Mouse (Mus musculus) lung, embryonic 16.5 days (tissue): ENCODE data around the gene Olfr1124. TPM values are rescaled to one million over a fixed set of nuclear protein-coding genes. Genes with fewer than 3 reads are reported as not detected.
"Not testable (repeated sequence)": the region's sequence is repeated elsewhere in the genome, so short reads cannot be mapped to it uniquely, and the experiment has no call there.

Experiments
- ATAC-seq: fragments of 200-750 bp; cut with Nextera tagmentation; 2 replicates; pipeline ENCODE4 v1.8.0; 2017; ENCODE audit warnings: low read depth, mild to moderate bottlenecking, moderate library complexity
- H3K27ac ChIP-seq: fragments of 300-500 bp; sonication (generic); 2 replicates; pipeline ENCODE4 v1.5.1; 2014; ENCODE audit warnings: mild to moderate bottlenecking, control low read depth, low read length
- H3K27me3 ChIP-seq: fragments of 300-500 bp; sonication (generic); 2 replicates; pipeline ENCODE4 v1.6.1; 2014; ENCODE audit warnings: low read depth, low read length, mixed read lengths; ENCODE audit not compliant: control insufficient read depth, insufficient read depth
- H3K36me3 ChIP-seq: fragments of 300-500 bp; sonication (generic); 2 replicates; pipeline ENCODE4 v1.6.1; 2014; ENCODE audit warnings: low read length; ENCODE audit not compliant: control insufficient read depth, insufficient read depth
- H3K4me1 ChIP-seq: fragments of 300-500 bp; sonication (generic); replicated peaks from 2 replicates; pipeline ENCODE4 v1.6.1; 2014; ENCODE audit warnings: low read length, mixed read lengths; ENCODE audit not compliant: control insufficient read depth, insufficient read depth
- H3K4me2 ChIP-seq: fragments of 300-500 bp; sonication (generic); 2 replicates; pipeline ENCODE4 v1.6.1; 2014; ENCODE audit warnings: low read depth, low read length, control low read depth
- H3K4me3 ChIP-seq: fragments of 300-500 bp; sonication (generic); 2 replicates; pipeline ENCODE4 v1.5.1; 2014; ENCODE audit warnings: mild to moderate bottlenecking, low read length, control low read depth
- H3K9ac ChIP-seq: fragments of 300-500 bp; sonication (generic); 2 replicates; pipeline ENCODE4 v1.6.1; 2014; ENCODE audit warnings: low read length, control low read depth
- H3K9me3 ChIP-seq: fragments of 300-500 bp; sonication (generic); 2 replicates; pipeline ENCODE4 v1.6.1; 2016; ENCODE audit warnings: low read length; ENCODE audit not compliant: control insufficient read depth
- whole genome bisulfite sequencing: fragments of 180-500 bp; shearing (Covaris S2); extraction: QIAGEN DNeasy Blood & Tissue Kit; methylation state at CpG from one replicate; pipeline ENCODE4 v1.1.7; 2014; 5-methylcytosine and 5-hydroxymethylcytosine counted together
- polyA plus RNA-seq: library from polyadenylated mRNA; unstranded; fragments of >200 nt; fragmentation: Nextera tagmentation; extraction: Ambion mirVana; gene quantifications from 2 replicates; pipeline ENCODE4 v1.2.1, GENCODE M21; 2015

Olfr1124 gene
- polyA plus RNA-seq: 0.06 TPM in 1 of 2 replicates, not detected in the other

GRCm38 (mm10) chr2:87429975-87430374, at the start of gene Olfr1124:
Olfr1124 (plus strand) TSS chr2:87430275.
- H3K9me3 ChIP-seq: no peaks in the 10 kb centered on the region
- no peaks in the 10 kb centered on the region for H3K36me3 ChIP-seq
- no peak within 1 kb of the TSS for H3K9ac ChIP-seq
- H3K4me1 ChIP-seq: no peaks in the 10 kb centered on the region
- no peak for ATAC-seq
- H3K27me3 ChIP-seq: no peaks in the 10 kb centered on the region
- no peak within 1 kb of the TSS for H3K4me3 ChIP-seq
- 91% methylated on average over 1 of the region's 1 CpGs for WGBS
- no peak within 1 kb of the TSS for H3K4me2 ChIP-seq
- H3K27ac ChIP-seq: no peak within 1 kb of the TSS

DNA sequence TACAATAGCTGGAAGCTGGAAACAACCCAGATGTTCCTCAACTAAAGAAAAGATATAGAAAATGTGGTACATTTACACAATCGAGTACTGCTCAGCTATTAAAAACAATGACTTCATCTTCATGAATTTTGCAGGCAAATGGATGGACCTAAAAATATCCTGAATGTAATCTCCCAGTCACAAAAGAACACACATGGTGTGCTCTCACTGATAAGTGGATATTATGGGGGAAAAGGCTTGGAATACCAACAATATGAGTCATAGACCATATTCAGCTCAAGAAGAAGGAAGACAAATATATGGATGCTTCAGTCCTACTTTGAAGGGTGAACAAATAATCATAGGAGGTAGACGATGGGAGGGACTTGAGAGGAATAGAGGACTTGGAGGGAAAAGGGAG, 46.1 kb upstream of the Olfr1124 start:
- no peak for ATAC-seq
- no peaks in the 10 kb centered on the region; the same call in 1 of the 2 replicates for H3K9me3 ChIP-seq
- no peak overlapping the region for H3K27ac ChIP-seq
- no peak overlapping the region for H3K9ac ChIP-seq
- no peak overlapping the region for H3K4me2 ChIP-seq
- no peak overlapping the region for H3K4me3 ChIP-seq
- H3K4me1 ChIP-seq: no peaks in the 10 kb centered on the region
- H3K36me3 ChIP-seq: no peaks in the 10 kb centered on the region
- WGBS: 59% methylated on average over 2 of the region's 2 CpGs
- no peaks in the 10 kb centered on the region for H3K27me3 ChIP-seq

- 78% methylated on average over 2 of the region's 2 CpGs for WGBS
Measured at GRCm38 (mm10) chr2:87385549-87385948, 44.5 kb upstream of the Olfr1124 start, which contains the start of gene Olfr1122. Olfr1122 (plus strand) TSS chr2:87385849.

DNA sequence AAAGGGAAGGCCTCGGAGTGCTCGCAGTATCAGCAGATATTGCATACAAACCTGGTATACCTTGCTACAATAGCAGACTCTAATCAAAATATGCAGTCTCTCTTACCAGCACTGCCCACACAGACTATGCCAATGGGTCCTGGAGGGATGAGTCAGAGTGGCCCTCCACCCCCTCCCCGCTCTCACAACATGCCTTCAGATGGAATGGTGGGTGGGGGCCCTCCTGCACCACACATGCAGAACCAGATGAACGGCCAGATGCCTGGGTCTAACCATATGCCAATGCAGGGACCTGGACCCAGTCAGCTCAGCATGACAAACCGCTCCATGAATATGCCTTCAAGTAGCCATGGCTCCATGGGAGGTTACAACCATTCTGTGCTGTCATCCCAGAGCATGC, 36.5 kb upstream of the Olfr1124 start:
- not testable (repeated sequence) for H3K36me3 ChIP-seq, H3K9me3 ChIP-seq, H3K27ac ChIP-seq, H3K4me2 ChIP-seq, H3K4me1 ChIP-seq, ATAC-seq, H3K4me3 ChIP-seq, H3K27me3 ChIP-seq, H3K9ac ChIP-seq
- 92% methylated on average over 5 of the region's 5 CpGs for WGBS

More at GRCm38 (mm10) chr2:87385549-87385948, 44.5 kb upstream of the Olfr1124 start, which contains the start of gene Olfr1122:
- no peak for ATAC-seq
- Histone ChIP-seq H3K36me3 (no peaks in the 10 kb centered on the region), H3K9me3 (no peaks in the 10 kb centered on the region; the same call in 1 of the 2 replicates), H3K27me3 (no peaks in the 10 kb centered on the region), H3K9ac (no peak within 1 kb of the TSS), H3K4me1 (no peaks in the 10 kb centered on the region), H3K4me3 (no peak within 1 kb of the TSS), H3K27ac (no peak within 1 kb of the TSS), H3K4me2 (no peak within 1 kb of the TSS)

GRCm38 (mm10) chr2:87394686-87395085, 35.4 kb upstream of the Olfr1124 start:
- not testable (repeated sequence) for H3K27me3 ChIP-seq, H3K9me3 ChIP-seq, H3K4me3 ChIP-seq, H3K4me2 ChIP-seq, ATAC-seq, H3K4me1 ChIP-seq, H3K36me3 ChIP-seq, H3K27ac ChIP-seq, H3K9ac ChIP-seq
- 70% methylated on average over 7 of the region's 7 CpGs for WGBS

DNA sequence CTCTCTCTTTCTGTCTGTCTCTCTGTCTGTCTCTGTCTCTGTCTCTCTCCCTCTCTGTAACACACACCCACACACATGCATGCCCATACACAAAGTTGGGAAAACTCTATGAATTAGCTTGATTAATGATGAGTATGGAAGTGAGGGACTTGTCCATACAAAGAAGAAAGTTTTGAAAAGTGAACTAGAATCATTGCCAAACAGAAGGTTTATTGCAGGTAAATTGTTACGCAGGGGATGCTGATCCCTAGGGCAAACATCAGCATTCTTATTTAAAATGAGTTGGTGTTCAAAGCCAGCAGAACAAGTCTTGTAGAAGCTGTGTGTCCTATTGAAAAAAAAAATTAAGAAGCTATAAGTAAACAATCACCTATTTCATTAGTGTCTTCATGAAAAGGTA, 13.7 kb upstream of the Olfr1124 start, which contains the start of gene Olfr1123:
Olfr1123 (plus strand) TSS at position 301 of the 400 bp plus-strand sequence.
- no peak for ATAC-seq

DNA sequence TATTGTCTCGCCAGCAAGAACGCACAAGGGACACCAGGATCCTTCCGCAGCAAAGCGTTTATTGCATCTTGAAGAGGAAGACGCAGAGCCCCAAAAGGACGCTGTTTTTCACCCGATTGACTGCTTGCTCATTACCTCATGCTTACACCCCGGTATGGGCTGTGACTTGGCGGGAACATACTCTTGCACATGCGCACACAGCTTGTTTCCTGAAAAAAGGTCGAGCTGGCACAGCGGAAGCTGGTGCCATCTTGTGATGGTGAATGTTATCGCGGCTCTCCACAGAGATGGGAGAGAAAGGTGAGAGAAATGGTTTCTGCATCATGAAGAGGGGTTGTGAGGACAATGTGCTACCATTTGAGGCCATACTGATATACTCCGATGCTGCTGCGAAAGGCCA, 7.7 kb downstream of the Olfr1124 start:
- H3K4me2 ChIP-seq: no peak overlapping the region
- no peak overlapping the region for H3K4me3 ChIP-seq
- H3K4me1 ChIP-seq: no peaks in the 10 kb centered on the region
- H3K9ac ChIP-seq: no peak overlapping the region
- 86% methylated on average over 16 of the region's 16 CpGs for WGBS
- H3K9me3 ChIP-seq: no peaks in the 10 kb centered on the region
- H3K27me3 ChIP-seq: no peaks in the 10 kb centered on the region
- ATAC-seq: no peak
- no peaks in the 10 kb centered on the region for H3K36me3 ChIP-seq
- H3K27ac ChIP-seq: no peak overlapping the region

More for the DNA sequence above, 13.7 kb upstream of the Olfr1124 start, which contains the start of gene Olfr1123:
- no peak within 1 kb of the TSS for H3K27ac ChIP-seq
- 86% methylated on average over 1 of the region's 1 CpGs for WGBS
- H3K36me3 ChIP-seq: no peaks in the 10 kb centered on the region
- H3K4me1 ChIP-seq: no peaks in the 10 kb centered on the region
- H3K27me3 ChIP-seq: no peaks in the 10 kb centered on the region
- no peak within 1 kb of the TSS for H3K4me3 ChIP-seq
- H3K4me2 ChIP-seq: no peak within 1 kb of the TSS
- no peaks in the 10 kb centered on the region for H3K9me3 ChIP-seq
- no peak within 1 kb of the TSS for H3K9ac ChIP-seq

DNA sequence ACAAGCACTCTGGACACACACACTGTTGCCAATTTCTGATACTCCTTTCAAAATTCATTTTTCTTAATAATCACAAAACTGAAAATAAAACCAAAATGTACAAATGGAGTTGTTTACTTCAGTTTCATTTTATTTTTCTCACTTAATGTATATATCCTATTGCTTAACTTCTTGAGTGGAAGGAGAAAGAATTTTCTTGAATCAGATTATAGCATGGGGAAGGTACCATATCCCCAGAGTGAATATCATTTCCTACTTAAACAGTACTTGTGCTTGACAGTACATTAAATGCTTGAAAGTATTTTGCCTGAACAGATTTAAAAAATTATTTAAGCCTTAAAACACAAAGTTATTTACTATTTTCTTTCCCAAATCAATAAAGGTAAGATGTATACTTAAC, 23.6 kb downstream of the Olfr1124 start, which contains the start of gene Olfr1126:
Olfr1126 (plus strand) TSS at position 301 of the 400 bp plus-strand sequence.
- H3K9me3 ChIP-seq: no peaks in the 10 kb centered on the region
- H3K4me2 ChIP-seq: no peak within 1 kb of the TSS
- H3K9ac ChIP-seq: no peak within 1 kb of the TSS
- H3K4me1 ChIP-seq: no peaks in the 10 kb centered on the region
- H3K36me3 ChIP-seq: no peaks in the 10 kb centered on the region
- no peak for ATAC-seq
- no peak within 1 kb of the TSS for H3K4me3 ChIP-seq
- no peaks in the 10 kb centered on the region for H3K27me3 ChIP-seq
- no peak within 1 kb of the TSS for H3K27ac ChIP-seq

DNA sequence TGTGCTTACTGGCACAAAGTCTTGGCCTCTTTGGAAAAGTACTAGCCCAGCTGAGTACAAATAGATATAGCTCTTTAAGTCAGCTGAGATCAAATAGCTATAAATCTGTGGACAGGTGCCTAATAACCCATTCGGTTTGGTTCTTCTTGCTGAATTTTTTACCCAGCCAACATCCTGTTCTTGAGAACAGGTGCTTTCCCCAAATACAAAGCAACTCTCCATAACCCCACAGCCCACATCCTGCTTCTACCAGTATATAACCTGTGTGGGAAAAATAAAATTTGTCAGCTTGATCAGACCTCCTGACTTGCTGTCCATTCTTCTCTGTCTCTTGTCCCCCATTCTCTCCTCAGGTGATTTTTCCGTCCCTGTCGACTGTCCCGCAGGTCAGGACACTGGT, 31.7 kb downstream of the Olfr1124 start:
- Histone ChIP-seq H3K27ac (no peak overlapping the region), H3K36me3 (no peaks in the 10 kb centered on the region), H3K4me3 (no peak overlapping the region), H3K9me3 (no peaks in the 10 kb centered on the region), H3K9ac (no peak overlapping the region), H3K4me2 (no peak overlapping the region), H3K4me1 (no peaks in the 10 kb centered on the region), H3K27me3 (no peaks in the 10 kb centered on the region)
- no peak for ATAC-seq
- 82% methylated on average over 4 of the region's 4 CpGs for WGBS

GRCm38 (mm10) chr2:87480207-87480606, 50.1 kb downstream of the Olfr1124 start:
- H3K4me3 ChIP-seq: no peak overlapping the region
- H3K27me3 ChIP-seq: no peaks in the 10 kb centered on the region
- no peak overlapping the region for H3K9ac ChIP-seq
- no peak for ATAC-seq
- H3K36me3 ChIP-seq: no peaks in the 10 kb centered on the region
- H3K27ac ChIP-seq: no peak overlapping the region
- H3K4me2 ChIP-seq: no peak overlapping the region
- H3K4me1 ChIP-seq: no peaks in the 10 kb centered on the region
- no peaks in the 10 kb centered on the region for H3K9me3 ChIP-seq
